Comparison of ENCODE assay signal across 30 mouse cellular contexts in genomic region chr2:143490830-143491229, GRCm38 (mm10). TPM values are rescaled to one million over a fixed set of nuclear protein-coding genes. Genes with fewer than 3 reads are reported as not detected.
DNase-seq lines count a peak whose midpoint lies in the region; ATAC-seq and TF ChIP-seq lines count a peak whose summit lies in the region.
"Had no signal": no experiment of that assay in that cellular context is flagged by ENCODE, and none has a peak within 500 bp of the region (broad histone marks: within the 10 kb centered on the region; RNA-seq: fewer than 3 reads in every experiment).

No protein-coding gene starts in this region.

- no peak overlapping the region for H3K4me2 ChIP-seq in forebrain, embryonic 11.5 days (ENCODE audit: low read depth, low read length, severe bottlenecking)
- no peak overlapping the region for H3K4me2 ChIP-seq in forebrain, postnatal 0 days (ENCODE audit: low read depth)
- H3K4me2 ChIP-seq in neural tube, embryonic 13.5 days, result no peak overlapping the region
- H3K4me2 ChIP-seq in neural tube, embryonic 14.5 days (ENCODE audit: low read depth, low read length), result no peak overlapping the region
- no peak overlapping the region for H3K4me2 ChIP-seq in liver, embryonic 12.5 days
- H3K4me2 ChIP-seq: heart, embryonic 11.5 days; liver, embryonic 13.5 days had no signal

- no peak overlapping the region for H3K4me3 ChIP-seq in forebrain, embryonic 11.5 days (ENCODE audit: low read depth, low read length)
- no peak overlapping the region for H3K4me3 ChIP-seq in forebrain, postnatal 0 days (ENCODE audit: low read depth, low read length)
- no peak overlapping the region for H3K4me3 ChIP-seq in neural tube, embryonic 13.5 days
- no peak overlapping the region for H3K4me3 ChIP-seq in neural tube, embryonic 14.5 days (ENCODE audit: low read depth, low read length)
- no peak overlapping the region for H3K4me3 ChIP-seq in liver, embryonic 12.5 days
- H3K4me3 ChIP-seq: erythroblast, embryonic 14.5 days; liver, embryonic 13.5 days had no signal

- ATAC-seq in forebrain, embryonic 11.5 days (replicated peaks; ENCODE audit: low FRiP score), result peak; percentile 79
- ATAC-seq in forebrain, postnatal 0 days, result no peak
- peak; percentile 80 for ATAC-seq in neural tube, embryonic 13.5 days (ENCODE audit: low read depth)
- ATAC-seq in neural tube, embryonic 14.5 days (ENCODE audit: low read depth), result peak; percentile 65; the same call in 1 of the 2 replicates
- ATAC-seq in liver, embryonic 12.5 days, result no peak
- ATAC-seq: activated CD4-positive, CD25-positive, alpha-beta regulatory T cell, adult 4 months; intestine, postnatal 0 days; lung, postnatal 0 days had no signal

- intact Hi-C loops in left cerebral cortex, postnatal 4 days (cut with DNase I), result no loop called here

- WGBS in forebrain, embryonic 11.5 days, result 72% methylated on average over 3 of the region's 3 CpGs
- WGBS in forebrain, postnatal 0 days, result 28% methylated on average over 3 of the region's 3 CpGs
- WGBS in neural tube, embryonic 13.5 days, result 51% methylated on average over 3 of the region's 3 CpGs
- WGBS in neural tube, embryonic 14.5 days, result 38% methylated on average over 3 of the region's 3 CpGs
- 55% methylated on average over 3 of the region's 3 CpGs for WGBS in liver, embryonic 12.5 days (ENCODE audit: insufficient replicate concordance)

- H3K27ac ChIP-seq in forebrain, embryonic 11.5 days (ENCODE audit: low read depth, low read length), result no peak overlapping the region
- no peak overlapping the region for H3K27ac ChIP-seq in forebrain, postnatal 0 days (ENCODE audit: low read depth, low read length)
- H3K27ac ChIP-seq in neural tube, embryonic 13.5 days (replicated peaks), result no peak overlapping the region
- H3K27ac ChIP-seq in neural tube, embryonic 14.5 days (ENCODE audit: low read depth, low read length), result no peak overlapping the region
- no peak overlapping the region for H3K27ac ChIP-seq in liver, embryonic 12.5 days
- H3K27ac ChIP-seq: liver, embryonic 13.5 days; macrophage had no signal

- no peaks in the 10 kb centered on the region for H3K36me3 ChIP-seq in forebrain, embryonic 11.5 days (ENCODE audit: control insufficient read depth, insufficient read depth, low read length)
- H3K36me3 ChIP-seq in forebrain, postnatal 0 days (ENCODE audit: insufficient read depth), result no peaks in the 10 kb centered on the region
- H3K36me3 ChIP-seq in neural tube, embryonic 13.5 days, result no peaks in the 10 kb centered on the region
- H3K36me3 ChIP-seq in neural tube, embryonic 14.5 days (ENCODE audit: control insufficient read depth, insufficient read depth, low read length), result no peaks in the 10 kb centered on the region
- H3K36me3 ChIP-seq in liver, embryonic 12.5 days, result no peaks in the 10 kb centered on the region
- H3K36me3 ChIP-seq: liver, embryonic 13.5 days had no signal

- no peak for TF ChIP-seq CTCF in forebrain, postnatal 0 days (IDR thresholded peaks at IDR 0.05; ENCODE audit: low read depth)

- H3K9me3 ChIP-seq in forebrain, embryonic 11.5 days (ENCODE audit: control insufficient read depth, low read length), result no peaks in the 10 kb centered on the region
- H3K9me3 ChIP-seq in forebrain, postnatal 0 days (ENCODE audit: low read length), result no peaks in the 10 kb centered on the region
- H3K9me3 ChIP-seq in neural tube, embryonic 13.5 days, result no peaks in the 10 kb centered on the region
- H3K9me3 ChIP-seq in neural tube, embryonic 14.5 days (ENCODE audit: control insufficient read depth, low read length), result no peaks in the 10 kb centered on the region
- H3K9me3 ChIP-seq in liver, embryonic 12.5 days (replicated peaks), result no peaks in the 10 kb centered on the region; the same call in 1 of the 2 replicates

- no peaks in the 10 kb centered on the region for H3K4me1 ChIP-seq in forebrain, embryonic 11.5 days (replicated peaks; ENCODE audit: control insufficient read depth, insufficient read depth, low read length)
- H3K4me1 ChIP-seq in forebrain, postnatal 0 days (ENCODE audit: insufficient read depth), result no peaks in the 10 kb centered on the region
- H3K4me1 ChIP-seq in neural tube, embryonic 13.5 days (replicated peaks), result 0 out of 2 replicates have a peak, but pooled peaks cover 6% of the 10 kb centered on the region
- no peaks in the 10 kb centered on the region for H3K4me1 ChIP-seq in neural tube, embryonic 14.5 days (ENCODE audit: control insufficient read depth, insufficient read depth, low read length)
- H3K4me1 ChIP-seq in liver, embryonic 12.5 days, result no peaks in the 10 kb centered on the region
- H3K4me1 ChIP-seq: liver, embryonic 13.5 days had no signal

- H3K9ac ChIP-seq in forebrain, embryonic 11.5 days (ENCODE audit: low read length), result no peak overlapping the region
- H3K9ac ChIP-seq in forebrain, postnatal 0 days, result no peak overlapping the region
- H3K9ac ChIP-seq in neural tube, embryonic 13.5 days, result no peak overlapping the region
- H3K9ac ChIP-seq in neural tube, embryonic 14.5 days (replicated peaks; ENCODE audit: low read depth, low read length), result no peak overlapping the region
- no peak overlapping the region for H3K9ac ChIP-seq in liver, embryonic 12.5 days
- H3K9ac ChIP-seq: liver, embryonic 13.5 days had no signal

- no peaks in the 10 kb centered on the region for H3K27me3 ChIP-seq in forebrain, embryonic 11.5 days (ENCODE audit: control insufficient read depth, insufficient read depth, low read length)
- no peaks in the 10 kb centered on the region for H3K27me3 ChIP-seq in forebrain, postnatal 0 days (ENCODE audit: insufficient read depth, low read length)
- H3K27me3 ChIP-seq in neural tube, embryonic 13.5 days, result no peaks in the 10 kb centered on the region
- H3K27me3 ChIP-seq in neural tube, embryonic 14.5 days (ENCODE audit: control insufficient read depth, insufficient read depth, low read length), result no peaks in the 10 kb centered on the region
- H3K27me3 ChIP-seq in liver, embryonic 12.5 days (replicated peaks), result no peaks in the 10 kb centered on the region
- H3K27me3 ChIP-seq: liver, embryonic 13.5 days had no signal

- DNase-seq in forebrain, embryonic 11.5 days (ENCODE audit: low spot score), result no peak
- no peak for DNase-seq in forebrain, postnatal 0 days
- peak; percentile 3 for DNase-seq in left cerebral cortex, postnatal 4 days
- no peak for DNase-seq in left cerebral cortex, adult 9 months (ENCODE audit: low spot score in 2 of 2)
- DNase-seq in neural tube, embryonic 10.5 days (ENCODE audit: extremely low spot score, low spot score), result no peak
- DNase-seq: adrenal gland, adult 2 months; adrenal gland, postnatal 36 days; cerebellum, adult 2 months; cerebellum, postnatal 14 days; gastrocnemius, postnatal 36 days; heart, adult 18-20 months; heart, postnatal 36 days; kidney, postnatal 14 days; liver, embryonic 13.5 days; lung, adult 18-20 months; right cerebral cortex, adult 18-20 months; spleen, adult 18-20 months; thymus, postnatal 14 days had no signal

RNA-seq across cellular contexts. Expression of gene Pcsk2, which starts 55.1 kb away (rescaled TPM):
- 2.0 and 2.2 TPM in 2 replicates for polyA plus RNA-seq in forebrain, embryonic 11.5 days (2014; fragmentation: Nextera tagmentation; extraction: Ambion mirVana)
- total RNA-seq in forebrain, postnatal 0 days (2014; rRNA removed), result 41.3 and 55.1 TPM in 2 replicates
- 21.8 and 25.7 TPM in 2 replicates for polyA plus RNA-seq in forebrain, postnatal 0 days (2015; fragmentation: Nextera tagmentation; extraction: Ambion mirVana)
- 10 to 100 TPM; 88.0 to 94.7 TPM for total RNA-seq in left cerebral cortex, postnatal 4 days (2021)
- polyA plus RNA-seq in neural tube, embryonic 13.5 days (2015; fragmentation: Nextera tagmentation; extraction: Ambion mirVana), result 19.5 and 22.6 TPM in 2 replicates
- polyA plus RNA-seq in neural tube, embryonic 14.5 days (2014; fragmentation: Nextera tagmentation; extraction: Ambion mirVana), result 36.8 and 37.4 TPM in 2 replicates
- polyA plus RNA-seq in liver, embryonic 12.5 days (2016; fragmentation: Nextera tagmentation; extraction: Ambion mirVana), result 0.07 and 0.12 TPM in 2 replicates
- total RNA-seq: CH12.LX; gastrocnemius, postnatal 36 days; heart, adult 18-20 months; heart, postnatal 36 days; megakaryocyte-erythroid progenitor cell, adult 5-6 weeks; monocyte, adult 5-6 weeks had no signal
- polyA plus RNA-seq: activated CD4-positive, CD25-positive, alpha-beta regulatory T cell, adult 4 months; erythroblast, embryonic 14.5 days; macrophage had no signal

Comparison
In these comparisons a context has a peak if more than half of its experiments do, and no peak if none do; other contexts are left out.
1. ATAC-seq: peak in forebrain, embryonic 11.5 days (single experiment), neural tube, embryonic 13.5 days (single experiment) and neural tube, embryonic 14.5 days (single experiment); none in forebrain, postnatal 0 days (single experiment) and liver, embryonic 12.5 days (single experiment).